Comparison of ENCODE assay signal across 8 mouse cellular contexts in the genomic region with DNA sequence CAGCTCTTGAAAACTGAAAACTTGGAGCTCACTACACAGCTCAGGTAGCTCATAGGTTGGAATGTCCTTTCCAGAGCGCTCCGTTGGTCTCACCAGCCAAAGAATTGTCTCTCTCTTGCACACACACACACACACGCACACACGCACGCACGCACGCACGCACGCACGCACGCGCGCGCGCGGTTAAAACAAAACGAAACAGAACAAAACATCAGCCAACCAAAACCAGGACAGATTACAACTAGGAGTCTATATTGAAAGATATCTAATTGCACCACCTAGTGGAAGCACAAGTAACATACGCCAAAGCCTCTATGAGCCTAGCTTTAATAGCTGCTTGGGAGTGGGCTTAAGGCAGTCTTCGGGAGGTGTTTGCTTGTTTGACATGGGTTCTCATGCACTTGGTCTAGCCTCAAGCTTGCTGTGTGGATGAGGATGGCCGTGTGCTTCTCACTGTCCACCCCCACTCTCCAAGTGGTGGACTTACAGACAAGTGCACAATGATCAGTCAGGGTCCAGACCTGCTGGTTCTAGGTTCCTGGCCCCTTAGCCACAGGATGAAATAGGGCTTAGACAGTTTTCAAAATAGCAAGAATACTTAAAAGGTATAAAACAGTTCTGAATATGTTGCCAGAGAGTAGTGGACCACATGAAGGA. TPM values are rescaled to one million over a fixed set of nuclear protein-coding genes. Genes with fewer than 3 reads are reported as not detected.
A peak's percentile ranks its signal among the peaks of the same experiment; 100 is the strongest.
DNase-seq lines count a peak whose midpoint lies in the region; ATAC-seq and TF ChIP-seq lines count a peak whose summit lies in the region.

No protein-coding gene starts in this region.

- peak overlapping the region; percentile 53 for H3K9ac ChIP-seq in embryonic facial prominence, embryonic 15.5 days
- peak overlapping the region; percentile 53; the same call in 1 of the 2 replicates for H3K9ac ChIP-seq in kidney, embryonic 14.5 days (ENCODE audit: low read depth, low read length)
- H3K9ac ChIP-seq in limb, embryonic 15.5 days, result no peak overlapping the region
- H3K9ac ChIP-seq in midbrain, postnatal 0 days (replicated peaks; ENCODE audit: low read length, poor library complexity, severe bottlenecking), result peak overlapping the region; percentile 42; the same call in 1 of the 2 replicates
- H3K9ac ChIP-seq in stomach, embryonic 15.5 days, result no peak overlapping the region

- H3K9me3 ChIP-seq in embryonic facial prominence, embryonic 15.5 days (replicated peaks), result no peaks in the 10 kb centered on the region
- no peaks in the 10 kb centered on the region for H3K9me3 ChIP-seq in heart, embryonic 10.5 days
- H3K9me3 ChIP-seq in kidney, embryonic 14.5 days (ENCODE audit: control insufficient read depth, low read length), result no peaks in the 10 kb centered on the region
- H3K9me3 ChIP-seq in limb, embryonic 15.5 days, result no peaks in the 10 kb centered on the region
- no peaks in the 10 kb centered on the region for H3K9me3 ChIP-seq in midbrain, postnatal 0 days (ENCODE audit: low read length)
- no peaks in the 10 kb centered on the region for H3K9me3 ChIP-seq in stomach, embryonic 15.5 days

- H3K27me3 ChIP-seq in embryonic facial prominence, embryonic 15.5 days, result no peaks in the 10 kb centered on the region
- 0 out of 2 replicates have a peak, but pooled peaks cover 5% of the 10 kb centered on the region for H3K27me3 ChIP-seq in heart, embryonic 10.5 days (ENCODE audit: insufficient read depth, poor library complexity, severe bottlenecking)
- H3K27me3 ChIP-seq in kidney, embryonic 14.5 days (ENCODE audit: control insufficient read depth, insufficient read depth, low read length), result no peaks in the 10 kb centered on the region
- H3K27me3 ChIP-seq in limb, embryonic 15.5 days, result no peaks in the 10 kb centered on the region
- no peaks in the 10 kb centered on the region; the same call in 1 of the 2 replicates for H3K27me3 ChIP-seq in midbrain, postnatal 0 days (ENCODE audit: insufficient read depth, low read length)
- no peaks in the 10 kb centered on the region for H3K27me3 ChIP-seq in stomach, embryonic 15.5 days (replicated peaks)

- H3K27ac ChIP-seq in bone marrow, adult 2 months (ENCODE audit: control insufficient read depth, insufficient read depth, low read depth, low read length, poor library complexity), result peak overlapping the region; percentile 72
- peak overlapping the region; percentile 68; the same call in 1 of the 2 replicates for H3K27ac ChIP-seq in embryonic facial prominence, embryonic 15.5 days (replicated peaks)
- peak overlapping the region; percentile 75 for H3K27ac ChIP-seq in heart, embryonic 10.5 days
- no peak overlapping the region for H3K27ac ChIP-seq in kidney, embryonic 14.5 days (ENCODE audit: low read depth, low read length)
- no peak overlapping the region for H3K27ac ChIP-seq in limb, embryonic 15.5 days
- H3K27ac ChIP-seq in midbrain, postnatal 0 days (ENCODE audit: low read depth, low read length), result no peak overlapping the region
- H3K27ac ChIP-seq in stomach, embryonic 15.5 days, result peak overlapping the region; percentile 67; the same call in 1 of the 2 replicates

- H3K4me1 ChIP-seq in bone marrow, adult 2 months (ENCODE audit: control insufficient read depth, insufficient read depth, low read length), result peaks cover 4% of the 10 kb centered on the region
- H3K4me1 ChIP-seq in embryonic facial prominence, embryonic 15.5 days, result no peaks in the 10 kb centered on the region
- H3K4me1 ChIP-seq in heart, embryonic 10.5 days, result no peaks in the 10 kb centered on the region
- H3K4me1 ChIP-seq in kidney, embryonic 14.5 days (ENCODE audit: control insufficient read depth, insufficient read depth, low read length), result no peaks in the 10 kb centered on the region
- 0 out of 2 replicates have a peak, but pooled peaks cover 2% of the 10 kb centered on the region for H3K4me1 ChIP-seq in limb, embryonic 15.5 days
- no peaks in the 10 kb centered on the region for H3K4me1 ChIP-seq in midbrain, postnatal 0 days (ENCODE audit: insufficient read depth, low read length)
- peaks cover 2% of the 10 kb centered on the region; the same call in 1 of the 2 replicates for H3K4me1 ChIP-seq in stomach, embryonic 15.5 days

- TF ChIP-seq CTCF in bone marrow, adult 2 months (IDR thresholded peaks at IDR 0.05; ENCODE audit: control insufficient read depth, insufficient read depth, low read length), result no peak
- TF ChIP-seq CTCF in midbrain, postnatal 0 days (IDR thresholded peaks at IDR 0.05), result peak; percentile 87

- peak; percentile 85 for ATAC-seq in embryonic facial prominence, embryonic 15.5 days (ENCODE audit: insufficient number of reproducible peaks, low FRiP score, low TSS enrichment, low read depth)
- ATAC-seq in kidney, embryonic 14.5 days (ENCODE audit: low FRiP score, low TSS enrichment), result peak; percentile 97
- ATAC-seq in limb, embryonic 15.5 days (ENCODE audit: insufficient number of reproducible peaks, low FRiP score, low TSS enrichment, low read depth), result peak; percentile 80
- ATAC-seq in midbrain, postnatal 0 days (ENCODE audit: low FRiP score), result peak; percentile 94
- peak; percentile 81 for ATAC-seq in stomach, embryonic 15.5 days (ENCODE audit: insufficient read depth, low FRiP score, low read depth)

- TF ChIP-seq POLR2A in bone marrow, adult 2 months (IDR thresholded peaks at IDR 0.05; ENCODE audit: borderline replicate concordance, control insufficient read depth, low read depth, low read length), result 0 out of 2 replicates have a peak, but pooled peaks have one; percentile 14

- peak overlapping the region; percentile 63 for H3K4me2 ChIP-seq in embryonic facial prominence, embryonic 15.5 days (replicated peaks)
- H3K4me2 ChIP-seq in kidney, embryonic 14.5 days (replicated peaks; ENCODE audit: low read depth, low read length), result peak overlapping the region; percentile 53
- peak overlapping the region; percentile 57 for H3K4me2 ChIP-seq in limb, embryonic 15.5 days
- H3K4me2 ChIP-seq in midbrain, postnatal 0 days (ENCODE audit: low read depth, low read length, poor library complexity, severe bottlenecking), result peak overlapping the region; percentile 47
- H3K4me2 ChIP-seq in stomach, embryonic 15.5 days, result peak overlapping the region; percentile 69

- no peaks in the 10 kb centered on the region for H3K36me3 ChIP-seq in embryonic facial prominence, embryonic 15.5 days
- no peaks in the 10 kb centered on the region for H3K36me3 ChIP-seq in heart, embryonic 10.5 days
- no peaks in the 10 kb centered on the region for H3K36me3 ChIP-seq in kidney, embryonic 14.5 days (ENCODE audit: control insufficient read depth, insufficient read depth, low read length)
- no peaks in the 10 kb centered on the region for H3K36me3 ChIP-seq in limb, embryonic 15.5 days
- no peaks in the 10 kb centered on the region for H3K36me3 ChIP-seq in midbrain, postnatal 0 days (ENCODE audit: insufficient read depth, low read length)
- no peaks in the 10 kb centered on the region for H3K36me3 ChIP-seq in stomach, embryonic 15.5 days

- H3K4me3 ChIP-seq in bone marrow, adult 2 months (replicated peaks; ENCODE audit: control insufficient read depth, low read depth, low read length), result peak overlapping the region; percentile 80
- H3K4me3 ChIP-seq in embryonic facial prominence, embryonic 15.5 days (replicated peaks), result peak overlapping the region; percentile 48
- peak overlapping the region; percentile 56 for H3K4me3 ChIP-seq in heart, embryonic 10.5 days
- peak overlapping the region; percentile 39 for H3K4me3 ChIP-seq in kidney, embryonic 14.5 days (ENCODE audit: low read length)
- H3K4me3 ChIP-seq in limb, embryonic 15.5 days, result peak overlapping the region; percentile 44
- peak overlapping the region; percentile 25 for H3K4me3 ChIP-seq in midbrain, postnatal 0 days (ENCODE audit: low read depth, low read length)
- peak overlapping the region; percentile 49 for H3K4me3 ChIP-seq in stomach, embryonic 15.5 days (replicated peaks)

- peak; percentile 91 for DNase-seq in CD4-positive helper T cell, adult 2 months (ENCODE audit: low read depth, low spot score)
- peak; percentile 92 for DNase-seq in heart, embryonic 10.5 days (ENCODE audit: low spot score)
- peak; percentile 92 for DNase-seq in midbrain, postnatal 0 days (ENCODE audit: low spot score)

- WGBS in bone marrow, adult 2 months, result 1% methylated on average over 20 of the region's 20 CpGs
- WGBS in embryonic facial prominence, embryonic 15.5 days, result 6% methylated on average over 20 of the region's 20 CpGs
- 8% methylated on average over 20 of the region's 20 CpGs for WGBS in heart, embryonic 10.5 days
- 11% methylated on average over 20 of the region's 20 CpGs for WGBS in kidney, embryonic 14.5 days
- WGBS in limb, embryonic 15.5 days, result 7% methylated on average over 20 of the region's 20 CpGs
- 2% methylated on average over 20 of the region's 20 CpGs for WGBS in midbrain, postnatal 0 days
- WGBS in stomach, embryonic 15.5 days, result 3% methylated on average over 20 of the region's 20 CpGs

RNA-seq across cellular contexts. Expression of a gene that starts 16.3 kb away (rescaled TPM):
- polyA plus RNA-seq in bone marrow, adult 2 months (2011; ENCODE audit: insufficient read depth, insufficient read length, low replicate concordance, missing spikeins), result 21.4 and 32.6 TPM in 2 replicates
- polyA plus RNA-seq in embryonic facial prominence, embryonic 15.5 days (2015; fragmentation: Nextera tagmentation; extraction: Ambion mirVana), result 29.9 and 33.1 TPM in 2 replicates
- polyA plus RNA-seq in heart, embryonic 10.5 days (2016; fragmentation: Nextera tagmentation; extraction: Ambion mirVana), result 22.4 and 23.3 TPM in 2 replicates
- polyA plus RNA-seq in kidney, embryonic 14.5 days (2014; fragmentation: Nextera tagmentation; extraction: Ambion mirVana), result 24.0 and 33.2 TPM in 2 replicates
- polyA plus RNA-seq in limb, embryonic 15.5 days (2015; fragmentation: Nextera tagmentation; extraction: Ambion mirVana), result 36.1 and 36.9 TPM in 2 replicates
- total RNA-seq in midbrain, postnatal 0 days (2014; rRNA removed), result 26.7 and 40.0 TPM in 2 replicates
- 32.0 and 34.7 TPM in 2 replicates for polyA plus RNA-seq in midbrain, postnatal 0 days (2015; fragmentation: Nextera tagmentation; extraction: Ambion mirVana)
- 28.5 and 29.4 TPM in 2 replicates for polyA plus RNA-seq in stomach, embryonic 15.5 days (2015; fragmentation: Nextera tagmentation; extraction: Ambion mirVana)

RNA-seq across cellular contexts. Expression of a gene that starts 26.8 kb away (rescaled TPM):
- 7.1 and 8.5 TPM in 2 replicates for polyA plus RNA-seq in bone marrow, adult 2 months (2011; ENCODE audit: insufficient read depth, insufficient read length, low replicate concordance, missing spikeins)
- polyA plus RNA-seq in embryonic facial prominence, embryonic 15.5 days (2015; fragmentation: Nextera tagmentation; extraction: Ambion mirVana), result 22.0 and 23.0 TPM in 2 replicates
- polyA plus RNA-seq in heart, embryonic 10.5 days (2016; fragmentation: Nextera tagmentation; extraction: Ambion mirVana), result 24.8 and 30.2 TPM in 2 replicates
- 32.8 and 34.3 TPM in 2 replicates for polyA plus RNA-seq in kidney, embryonic 14.5 days (2014; fragmentation: Nextera tagmentation; extraction: Ambion mirVana)
- polyA plus RNA-seq in limb, embryonic 15.5 days (2015; fragmentation: Nextera tagmentation; extraction: Ambion mirVana), result 24.3 and 24.7 TPM in 2 replicates
- 10.1 and 12.6 TPM in 2 replicates for total RNA-seq in midbrain, postnatal 0 days (2014; rRNA removed)
- 13.4 and 15.0 TPM in 2 replicates for polyA plus RNA-seq in midbrain, postnatal 0 days (2015; fragmentation: Nextera tagmentation; extraction: Ambion mirVana)
- polyA plus RNA-seq in stomach, embryonic 15.5 days (2015; fragmentation: Nextera tagmentation; extraction: Ambion mirVana), result 28.0 and 28.1 TPM in 2 replicates

RNA-seq across cellular contexts. Expression of a gene that starts 34.9 kb away (rescaled TPM):
- polyA plus RNA-seq in bone marrow, adult 2 months (2011; ENCODE audit: insufficient read depth, insufficient read length, low replicate concordance, missing spikeins), result 71.5 and 97.1 TPM in 2 replicates
- polyA plus RNA-seq in embryonic facial prominence, embryonic 15.5 days (2015; fragmentation: Nextera tagmentation; extraction: Ambion mirVana), result 211 and 218 TPM in 2 replicates
- polyA plus RNA-seq in heart, embryonic 10.5 days (2016; fragmentation: Nextera tagmentation; extraction: Ambion mirVana), result 187 and 211 TPM in 2 replicates
- 228 and 236 TPM in 2 replicates for polyA plus RNA-seq in kidney, embryonic 14.5 days (2014; fragmentation: Nextera tagmentation; extraction: Ambion mirVana)
- 220 and 225 TPM in 2 replicates for polyA plus RNA-seq in limb, embryonic 15.5 days (2015; fragmentation: Nextera tagmentation; extraction: Ambion mirVana)
- 76.5 and 103 TPM in 2 replicates for total RNA-seq in midbrain, postnatal 0 days (2014; rRNA removed)
- polyA plus RNA-seq in midbrain, postnatal 0 days (2015; fragmentation: Nextera tagmentation; extraction: Ambion mirVana), result 224 and 233 TPM in 2 replicates
- polyA plus RNA-seq in stomach, embryonic 15.5 days (2015; fragmentation: Nextera tagmentation; extraction: Ambion mirVana), result 222 and 227 TPM in 2 replicates

Comparison
In these comparisons a context has a peak if more than half of its experiments do, and no peak if none do; other contexts are left out.
1. H3K27ac ChIP-seq: peak in bone marrow, adult 2 months (single experiment), embryonic facial prominence, embryonic 15.5 days (single experiment), heart, embryonic 10.5 days (single experiment) and stomach, embryonic 15.5 days (single experiment); none in kidney, embryonic 14.5 days (single experiment), limb, embryonic 15.5 days (single experiment) and midbrain, postnatal 0 days (single experiment).
2. H3K4me3 ChIP-seq: peak in every context shown above with its lines; median percentile 80 in bone marrow, adult 2 months; 56 in heart, embryonic 10.5 days; 49 in stomach, embryonic 15.5 days; 48 in embryonic facial prominence, embryonic 15.5 days; 44 in limb, embryonic 15.5 days; 39 in kidney, embryonic 14.5 days; 25 in midbrain, postnatal 0 days.
3. H3K9ac ChIP-seq: peak in embryonic facial prominence, embryonic 15.5 days (single experiment), kidney, embryonic 14.5 days (single experiment) and midbrain, postnatal 0 days (single experiment); none in limb, embryonic 15.5 days (single experiment) and stomach, embryonic 15.5 days (single experiment).
4. Peak in every context shown above with its lines, with median percentiles within 50 percentile points of each other: DNase-seq, ATAC-seq and H3K4me2 ChIP-seq.